Mouse (Mus musculus) cortical plate, adult 2 months (tissue): ENCODE measurements around the gene Actrt1. TPM values are rescaled to one million over a fixed set of nuclear protein-coding genes. Genes with fewer than 3 reads are reported as not detected.

Source experiments
- H3K27ac ChIP-seq: fragments of 200-500 bp; 2 replicates; pipeline ENCODE4 v1.5.1; 2012; ENCODE audit warnings: low read length, control low read depth, inconsistent platforms; ENCODE audit not compliant: insufficient read depth
- H3K4me1 ChIP-seq: fragments of 200-500 bp; 2 replicates; pipeline ENCODE4 v1.6.1; 2011; ENCODE audit warnings: low read length; ENCODE audit not compliant: control insufficient read depth, insufficient read depth
- H3K4me3 ChIP-seq: fragments of 200-500 bp; 2 replicates; pipeline ENCODE4 v1.5.1; 2011; ENCODE audit warnings: mild to moderate bottlenecking, low read length, control low read depth; ENCODE audit not compliant: insufficient read depth
- CTCF ChIP-seq: fragments of 200-500 bp; IDR thresholded peaks from 2 replicates; pipeline ENCODE4 v1.5.1; 2011; ENCODE audit warnings: mild to moderate bottlenecking, control low read depth, low read length; ENCODE audit not compliant: insufficient read depth; ENCODE audit errors: extremely low read depth
- POLR2A ChIP-seq: fragments of 200-500 bp; IDR thresholded peaks from 2 replicates; pipeline ENCODE4 v1.6.1; 2011; ENCODE audit warnings: mild to moderate bottlenecking, low read length, control low read depth; ENCODE audit not compliant: insufficient read depth; ENCODE audit errors: extremely low read depth
- polyA plus RNA-seq: library from polyadenylated mRNA; depleted of rRNA; stranded (reverse); fragments of >200 nt; gene quantifications from 2 replicates; pipeline ENCODE4 v1.2.3, GENCODE M21; 2012; rRNA removed

The Actrt1 gene
- not detected in 2 replicates for polyA plus RNA-seq

- Histone ChIP-seq H3K4me3 (no peak within 1 kb of the TSS), H3K4me1 (no peaks in the 10 kb centered on the region)
These were observed at the start of gene Actrt1 for GRCm38 (mm10) chrX:46328707-46329106. Actrt1 (plus strand) TSS chrX:46329007.

GRCm38 (mm10) chrX:46331463-46332115 lies 2.8 kb downstream of the Actrt1 start:
- TF ChIP-seq CTCF (no peak), POLR2A (no peak)
- H3K4me3 ChIP-seq, result no peak overlapping the region
- H3K27ac ChIP-seq, result no peak overlapping the region

More at GRCm38 (mm10) chrX:46328707-46329106, at the start of gene Actrt1:
- TF ChIP-seq CTCF, result no peak
- no peak within 1 kb of the TSS for H3K27ac ChIP-seq

More at GRCm38 (mm10) chrX:46331463-46332115, 2.8 kb downstream of the Actrt1 start:
- H3K4me1 ChIP-seq, result no peaks in the 10 kb centered on the region
